ENCODE assay signal across 17 mouse cellular contexts in the genomic region with DNA sequence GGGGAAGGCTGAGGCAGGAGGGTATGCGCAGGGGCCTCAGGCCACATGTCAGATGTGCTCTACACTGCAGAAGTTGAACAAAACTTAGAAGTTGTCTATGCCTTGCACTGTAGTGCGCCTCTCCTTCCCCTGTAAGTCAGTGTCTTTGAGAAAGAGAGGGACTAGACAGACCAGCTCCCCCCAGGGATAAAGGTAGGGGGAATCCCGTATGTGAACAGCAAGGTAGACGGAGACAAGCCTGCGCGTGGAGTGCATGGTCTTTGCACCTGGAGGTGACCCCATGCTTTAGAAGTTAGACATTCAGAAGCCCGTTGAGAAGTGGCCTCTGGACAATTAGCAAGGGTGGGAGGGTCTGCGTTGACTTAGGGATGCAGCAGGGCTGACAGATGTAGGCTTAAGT. TPM values are rescaled to one million over a fixed set of nuclear protein-coding genes. Genes with fewer than 3 reads are reported as not detected.
DNase-seq lines count a peak whose midpoint lies in the region; ATAC-seq and TF ChIP-seq lines count a peak whose summit lies in the region.
"Had no signal": no experiment of that assay in that cellular context is flagged by ENCODE, and none has a peak within 500 bp of the region (broad histone marks: within the 10 kb centered on the region; RNA-seq: fewer than 3 reads in every experiment).

No protein-coding gene starts in this region.

- peaks cover 3% of the 10 kb centered on the region for H3K9me3 ChIP-seq in heart, embryonic 16.5 days (replicated peaks; ENCODE audit: control insufficient read depth, low read length)
- H3K9me3 ChIP-seq: forebrain, embryonic 13.5 days; limb, embryonic 10.5 days; lung, embryonic 15.5 days had no signal

- H3K4me3 ChIP-seq in heart, embryonic 16.5 days (ENCODE audit: low read length), result no peak overlapping the region
- no peak overlapping the region for H3K4me3 ChIP-seq in layer of hippocampus, adult 2 months
- H3K4me3 ChIP-seq: embryonic facial prominence, embryonic 10.5 days; forebrain, embryonic 13.5 days; hindbrain, embryonic 12.5 days; limb, embryonic 10.5 days; lung, embryonic 15.5 days had no signal

- H3K9ac ChIP-seq in heart, embryonic 16.5 days (ENCODE audit: low read length), result 0 out of 2 replicates have a peak overlapping the region, but pooled peaks have one; percentile 6
- H3K9ac ChIP-seq: hindbrain, embryonic 12.5 days; lung, embryonic 15.5 days had no signal

- no peak for ATAC-seq in heart, embryonic 16.5 days (replicated peaks; ENCODE audit: extremely low read depth, insufficient read depth, low FRiP score)
- ATAC-seq: forebrain, embryonic 13.5 days; inflammation-experienced regulatory T-cells, adult 6 months had no signal

- no peak overlapping the region for H3K4me2 ChIP-seq in heart, embryonic 16.5 days (ENCODE audit: low read depth, low read length)
- H3K4me2 ChIP-seq: forebrain, embryonic 13.5 days; hindbrain, embryonic 12.5 days; liver, embryonic 11.5 days; lung, embryonic 15.5 days had no signal

- no peaks in the 10 kb centered on the region for H3K27me3 ChIP-seq in heart, embryonic 16.5 days (ENCODE audit: control insufficient read depth, insufficient read depth, low read length)
- H3K27me3 ChIP-seq: CH12.LX; forebrain, embryonic 13.5 days; hindbrain, embryonic 12.5 days; lung, embryonic 15.5 days had no signal

- H3K27ac ChIP-seq in heart, embryonic 16.5 days (ENCODE audit: low read length), result no peak overlapping the region
- peak overlapping the region; percentile 83; the same call in 1 of the 2 replicates for H3K27ac ChIP-seq in layer of hippocampus, adult 2 months
- H3K27ac ChIP-seq: embryonic facial prominence, embryonic 10.5 days; forebrain, embryonic 13.5 days; hindbrain, embryonic 12.5 days; limb, embryonic 10.5 days; lung, embryonic 15.5 days had no signal

- H3K4me1 ChIP-seq in heart, embryonic 16.5 days (ENCODE audit: control insufficient read depth, insufficient read depth, low read length), result peaks cover 26% of the 10 kb centered on the region

- H3K36me3 ChIP-seq in heart, embryonic 16.5 days (ENCODE audit: control insufficient read depth, insufficient read depth), result peaks cover 14% of the 10 kb centered on the region

- WGBS in heart, embryonic 16.5 days, result 85% methylated on average over 8 of the region's 8 CpGs

- DNase-seq in cerebellum, adult 9-10 months, result peak; percentile 50
- no peak for DNase-seq in cerebellum, adult 8-10 months
- DNase-seq in heart, adult 11 months, result no peak
- no peak for DNase-seq in layer of hippocampus, adult 2 months (ENCODE audit: low spot score in 2 of 2)
- no peak for DNase-seq in layer of hippocampus, adult 9-10 months (ENCODE audit: low spot score)
- peak; percentile 3 for DNase-seq in thymus, postnatal 14 days
- DNase-seq in thymus, postnatal 0 days (ENCODE audit: low spot score), result no peak
- DNase-seq: right cerebral cortex, postnatal 25 days had no signal

- no peak for TF ChIP-seq CTCF in layer of hippocampus, adult 2 months (conservative IDR thresholded peaks at IDR 0.05)

RNA-seq across cellular contexts. Expression of gene Mnt, which starts 10.0 kb away (rescaled TPM):
- polyA plus RNA-seq in heart, embryonic 16.5 days (2015; fragmentation: Nextera tagmentation; extraction: Ambion mirVana), result 3.0 and 3.3 TPM in 2 replicates
- total RNA-seq in layer of hippocampus, adult 2 months (2021), result 10 to 100 TPM; 31.3 to 32.8 TPM
- polyA plus RNA-seq in thymus, postnatal 0 days (2015; fragmentation: Nextera tagmentation; extraction: Ambion mirVana), result 4.9 and 5.8 TPM in 2 replicates

RNA-seq across cellular contexts. Expression of gene Sgsm2, which starts 56.1 kb away (rescaled TPM):
- polyA plus RNA-seq in heart, embryonic 16.5 days (2015; fragmentation: Nextera tagmentation; extraction: Ambion mirVana), result 4.7 and 4.9 TPM in 2 replicates
- total RNA-seq in layer of hippocampus, adult 2 months (2021), result 10 to 100 TPM; 91.7 to 99.3 TPM
- 2.2 and 3.1 TPM in 2 replicates for polyA plus RNA-seq in thymus, postnatal 0 days (2015; fragmentation: Nextera tagmentation; extraction: Ambion mirVana)

RNA-seq across cellular contexts. Expression of gene Tsr1, which starts 57.1 kb away (rescaled TPM):
- 24.7 and 25.2 TPM in 2 replicates for polyA plus RNA-seq in heart, embryonic 16.5 days (2015; fragmentation: Nextera tagmentation; extraction: Ambion mirVana)
- 10 to 100 TPM; 32.0 to 36.8 TPM for total RNA-seq in layer of hippocampus, adult 2 months (2021)
- polyA plus RNA-seq in thymus, postnatal 0 days (2015; fragmentation: Nextera tagmentation; extraction: Ambion mirVana), result 39.5 and 41.4 TPM in 2 replicates

Comparison
In these comparisons a context has a peak if more than half of its experiments do, and no peak if none do; other contexts are left out.
1. DNase-seq: peak in cerebellum, adult 9-10 months (single experiment) and thymus, postnatal 14 days (single experiment); none in cerebellum, adult 8-10 months (single experiment), heart, adult 11 months (single experiment), layer of hippocampus, adult 2 months (0 of 2), layer of hippocampus, adult 9-10 months (single experiment) and thymus, postnatal 0 days (single experiment).